Mouse (Mus musculus) inflammation-experienced regulatory T-cells, adult 16 weeks (primary cell): ENCODE results near the gene P2rx5. TPM values are rescaled to one million over a fixed set of nuclear protein-coding genes. Genes with fewer than 3 reads are reported as not detected.

Source experiments
- polyA plus RNA-seq: library from polyadenylated mRNA; unstranded; fragments of 100-300 nt; shearing (Covaris generic); gene quantifications from one replicate; pipeline ENCODE4 v1.2.1, GENCODE M21; 2017

The P2rx5 gene
- 0.16 TPM for polyA plus RNA-seq

GRCm38 (mm10) chr11:73159957-73160810 is at the start of gene P2rx5:
Gene P2rx5 (plus strand): TSS chr11:73160421.

GRCm38 (mm10) chr11:73137591-73138501 is 22.4 kb upstream of the P2rx5 start, which contains the start of gene Haspin:
Gene Haspin (minus strand): TSS chr11:73138294.

GRCm38 (mm10) chr11:73176608-73177508 is 16.6 kb downstream of the P2rx5 start, which contains the start of the genes Emc6 and Tax1bp3:
Gene Emc6 (minus strand): TSS chr11:73177037.
Gene Tax1bp3 (plus strand): TSS chr11:73177083.

GRCm38 (mm10) chr11:73198603-73199229 is 38.5 kb downstream of the P2rx5 start, which contains the start of gene Ctns:
Gene Ctns (minus strand): TSS chr11:73199042.

GRCm38 (mm10) chr11:73199230-73199712 is 39.0 kb downstream of the P2rx5 start, which contains the start of gene Shpk:
Gene Shpk (plus strand): TSS chr11:73199460.

Other genes with a start within 250 kb of the P2rx5 start
- 310 TPM for gene Atp2a3, start 199.3 kb upstream of the P2rx5 start, polyA plus RNA-seq
- gene P2rx1, start 161.3 kb upstream of the P2rx5 start, polyA plus RNA-seq = 0.24 TPM
- 15.4 TPM for gene Camkk1, start 141.4 kb upstream of the P2rx5 start, polyA plus RNA-seq
- gene Ncbp3, start 112.6 kb upstream of the P2rx5 start, polyA plus RNA-seq = 17.2 TPM
- gene Itgae, start 69.8 kb upstream of the P2rx5 start, polyA plus RNA-seq = 95.2 TPM
- gene Haspin, start 22.1 kb upstream of the P2rx5 start, polyA plus RNA-seq = 6.5 TPM
- 55.7 TPM for gene Emc6, start 16.6 kb downstream of the P2rx5 start, polyA plus RNA-seq
- 35.5 TPM for gene Tax1bp3, start 16.7 kb downstream of the P2rx5 start, polyA plus RNA-seq
- gene Ctns, start 38.6 kb downstream of the P2rx5 start, polyA plus RNA-seq = 16.1 TPM
- 10.6 TPM for gene Shpk, start 39.0 kb downstream of the P2rx5 start, polyA plus RNA-seq
- gene Trpv1, start 73.9 kb downstream of the P2rx5 start, polyA plus RNA-seq = not detected
- not detected for gene Trpv3, start 107.0 kb downstream of the P2rx5 start, polyA plus RNA-seq
- gene Aspa, start 169.2 kb downstream of the P2rx5 start, polyA plus RNA-seq = not detected
- not detected for gene Gm49340, start 169.3 kb downstream of the P2rx5 start, polyA plus RNA-seq
- gene Spata22, start 169.3 kb downstream of the P2rx5 start, polyA plus RNA-seq = not detected
- not detected for gene Olfr20, start 190.4 kb downstream of the P2rx5 start, polyA plus RNA-seq
- gene Olfr376, start 210.8 kb downstream of the P2rx5 start, polyA plus RNA-seq = not detected
- not detected for gene Olfr1, start 239.2 kb downstream of the P2rx5 start, polyA plus RNA-seq